Mouse (Mus musculus) urinary bladder, postnatal 4 days (tissue): ENCODE data around the gene Arf6.
"Not testable (repeated sequence)": the region's sequence is repeated elsewhere in the genome, so short reads cannot be mapped to it uniquely, and the experiment has no call there.

ENCODE experiments used
- DNase-seq, 2 experiments: peaks; one replicate each; pipeline ENCODE4 v3.0.0; 2021 to 2022; ENCODE audit warnings: low spot score in 2 of 2

Gene Arf6

DNA sequence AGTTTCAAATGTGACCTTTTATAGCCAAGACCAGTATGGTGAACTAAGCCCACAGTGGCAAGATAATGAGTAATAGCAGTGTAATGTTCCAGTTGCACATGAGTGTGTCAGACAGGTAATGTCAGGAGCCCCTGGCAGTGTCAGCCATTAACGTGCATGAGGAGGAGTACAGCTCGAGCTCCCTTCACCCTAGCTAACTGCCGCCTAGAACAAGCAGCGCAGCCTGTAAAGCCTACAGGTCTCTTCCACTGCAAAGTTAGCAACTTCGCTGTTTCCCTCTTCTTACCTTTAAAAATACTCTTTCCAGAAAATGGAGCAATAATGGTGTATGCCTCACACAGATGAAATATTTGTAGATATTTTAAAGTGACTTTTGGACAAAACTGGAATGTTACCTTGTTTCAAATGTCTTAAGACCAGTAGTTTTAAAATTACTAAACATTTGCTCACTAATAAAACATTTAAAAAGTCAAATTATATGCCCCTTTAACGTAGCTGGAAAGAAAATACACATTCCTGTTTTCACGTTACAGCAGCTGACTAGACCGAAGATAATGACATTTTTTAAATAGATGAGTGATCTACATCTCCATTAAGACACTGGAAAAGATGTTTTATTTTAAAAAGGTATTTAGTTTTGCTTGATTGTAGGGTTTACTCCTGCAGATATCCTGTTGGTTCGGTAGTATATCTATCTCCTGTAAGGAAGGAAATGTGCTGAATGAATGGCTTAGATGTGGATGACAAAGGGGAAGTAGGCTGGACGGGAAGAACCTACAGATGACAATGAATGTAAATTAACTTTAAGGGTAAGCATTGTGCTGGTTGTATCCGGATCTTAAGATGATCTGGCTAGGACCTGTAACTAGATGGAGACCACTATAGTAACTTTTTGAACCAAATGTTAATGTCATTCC is 2.2 kb downstream of the Arf6 start:
- no peak for DNase-seq

DNA sequence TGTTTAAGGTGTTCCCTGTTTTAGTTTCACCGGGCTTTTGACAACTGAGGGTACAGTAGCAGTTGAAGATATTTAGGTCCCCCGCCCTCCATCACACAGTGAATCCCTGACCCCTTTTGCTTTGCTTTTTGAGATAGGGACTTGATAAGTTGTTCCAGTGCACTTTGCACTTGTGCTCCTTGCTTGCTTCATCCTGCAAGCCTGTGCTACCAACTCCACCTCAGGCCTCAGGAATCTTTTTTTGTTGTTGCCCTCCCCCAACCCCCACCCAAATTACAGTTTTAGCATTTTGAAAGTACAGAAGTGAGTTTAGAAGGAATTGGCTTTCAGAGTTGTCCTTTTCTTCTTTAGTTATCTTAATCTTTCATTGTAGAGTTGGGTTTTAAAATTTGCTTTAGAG is 4.2 kb downstream of the Arf6 start:
- no peak for DNase-seq

DNA sequence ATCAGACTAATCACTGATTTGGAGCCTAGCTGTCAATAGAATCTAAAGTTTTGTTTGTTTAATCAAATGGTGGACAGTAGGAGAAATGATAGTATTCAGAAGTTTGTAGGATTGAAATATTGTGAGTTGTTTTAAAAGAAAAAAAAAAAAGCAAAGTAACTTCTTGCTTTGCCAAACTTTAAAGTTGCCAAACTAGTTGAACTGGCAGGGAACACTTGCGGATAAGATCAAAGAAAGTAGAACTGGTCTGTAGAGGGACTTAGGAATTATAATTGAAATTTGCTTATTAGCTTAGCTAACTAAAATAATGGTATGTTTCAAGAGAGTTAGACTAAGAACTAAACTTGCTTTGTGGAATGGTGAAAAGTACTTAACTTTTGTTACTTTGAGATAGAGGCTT is 5.2 kb downstream of the Arf6 start:
- DNase-seq = no peak

DNA sequence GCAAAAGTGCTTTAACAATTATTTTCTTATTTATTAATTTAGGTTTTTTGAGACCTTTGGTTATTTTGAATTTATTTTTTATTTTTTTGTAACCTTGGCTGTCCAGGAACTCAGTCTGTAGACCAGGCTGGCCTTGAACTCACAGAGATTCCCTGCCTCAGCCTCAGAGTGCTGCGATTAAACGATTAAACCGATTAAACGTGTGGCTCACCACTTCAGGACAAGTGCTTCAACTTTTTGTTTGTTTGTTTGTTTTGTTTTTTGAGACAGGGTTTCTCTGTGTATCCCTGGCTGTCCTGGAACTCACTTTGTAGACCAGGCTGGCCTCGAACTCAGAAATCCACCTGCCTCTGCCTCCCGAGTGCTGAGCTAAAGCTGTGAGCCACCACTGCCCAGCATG is 5.7 kb downstream of the Arf6 start:
- DNase-seq = not testable (repeated sequence)

DNA sequence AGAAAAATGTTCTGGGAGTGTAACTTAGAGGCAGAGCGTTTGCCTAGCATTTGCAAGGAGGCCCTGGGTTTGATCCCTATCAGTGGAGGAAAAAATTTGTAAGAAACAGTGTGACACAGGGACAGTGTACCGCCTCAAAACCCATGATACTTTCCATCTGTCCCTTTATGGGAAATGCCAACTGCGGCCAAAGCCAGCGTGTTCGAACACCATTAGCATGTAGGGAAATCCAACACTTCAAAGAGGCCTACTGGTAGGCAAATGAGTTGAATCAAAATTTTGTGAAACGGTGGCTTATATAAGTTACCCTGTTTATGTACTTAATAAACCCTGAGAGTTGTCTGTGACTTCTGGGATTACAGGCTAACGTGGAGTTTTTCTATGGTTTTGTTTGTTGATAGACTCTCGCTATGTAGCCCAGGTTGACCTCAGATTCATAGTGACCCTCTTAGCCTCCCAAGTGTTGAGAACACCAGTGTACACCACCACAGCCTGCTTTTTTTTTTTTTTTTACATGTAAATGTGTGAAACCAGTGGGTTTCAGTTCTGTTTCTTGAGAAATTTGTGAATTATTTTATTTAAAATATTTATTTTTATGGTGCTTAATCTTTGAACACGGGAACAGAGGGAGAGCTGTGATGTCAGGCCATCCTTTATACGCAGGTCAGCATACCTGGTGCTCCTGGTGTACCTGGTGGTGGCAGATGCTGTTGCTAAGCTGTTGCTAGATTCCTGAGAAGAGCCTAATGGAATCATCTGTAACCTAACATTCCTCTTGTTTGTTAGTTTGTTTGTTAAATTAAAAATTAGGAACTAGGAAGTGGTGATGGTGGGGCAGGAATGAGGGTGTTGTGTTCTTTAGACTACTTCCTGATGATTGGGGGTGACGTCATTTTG is 6.9 kb downstream of the Arf6 start:
- DNase-seq = no peak

DNA sequence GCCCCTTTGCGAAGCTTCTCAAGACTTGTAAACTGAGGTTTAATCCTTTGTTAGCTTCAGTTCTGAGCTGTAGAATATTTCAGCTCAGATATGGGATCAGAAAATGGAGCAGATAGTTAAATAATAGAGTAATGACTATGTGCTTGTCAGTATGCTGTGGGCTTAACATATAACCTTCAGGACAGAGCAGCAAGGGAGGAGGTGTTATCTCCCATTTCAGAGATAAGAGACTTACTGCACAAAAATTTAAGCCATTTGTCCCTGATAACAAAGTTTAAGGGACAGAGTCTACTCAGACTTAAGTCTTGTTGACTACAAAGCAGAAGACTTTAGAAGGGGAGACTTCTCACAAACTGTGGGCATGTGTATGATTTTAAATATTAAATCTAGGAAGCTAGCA is 10.9 kb downstream of the Arf6 start:
- DNase-seq = no peak

DNA sequence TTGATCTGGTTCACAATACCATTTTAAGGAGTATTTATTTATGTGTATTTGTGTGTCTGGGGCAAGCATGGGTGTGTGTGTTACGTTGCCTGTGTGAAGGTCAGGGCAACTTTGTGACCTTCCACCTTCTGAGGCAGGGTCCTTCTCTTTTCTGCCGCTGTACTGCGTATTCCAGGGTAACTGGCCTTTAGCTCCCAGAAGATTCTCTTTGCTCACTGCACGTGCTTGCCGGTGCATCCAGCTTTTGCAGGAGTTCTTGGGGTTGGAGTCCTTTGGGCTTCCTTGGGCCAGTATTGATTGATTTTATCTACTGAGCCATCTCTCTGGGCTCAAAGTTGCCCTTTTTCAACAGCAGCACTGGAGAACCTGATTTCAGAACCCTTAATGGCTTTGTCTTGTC is 12.7 kb downstream of the Arf6 start:
- DNase-seq = no peak

DNA sequence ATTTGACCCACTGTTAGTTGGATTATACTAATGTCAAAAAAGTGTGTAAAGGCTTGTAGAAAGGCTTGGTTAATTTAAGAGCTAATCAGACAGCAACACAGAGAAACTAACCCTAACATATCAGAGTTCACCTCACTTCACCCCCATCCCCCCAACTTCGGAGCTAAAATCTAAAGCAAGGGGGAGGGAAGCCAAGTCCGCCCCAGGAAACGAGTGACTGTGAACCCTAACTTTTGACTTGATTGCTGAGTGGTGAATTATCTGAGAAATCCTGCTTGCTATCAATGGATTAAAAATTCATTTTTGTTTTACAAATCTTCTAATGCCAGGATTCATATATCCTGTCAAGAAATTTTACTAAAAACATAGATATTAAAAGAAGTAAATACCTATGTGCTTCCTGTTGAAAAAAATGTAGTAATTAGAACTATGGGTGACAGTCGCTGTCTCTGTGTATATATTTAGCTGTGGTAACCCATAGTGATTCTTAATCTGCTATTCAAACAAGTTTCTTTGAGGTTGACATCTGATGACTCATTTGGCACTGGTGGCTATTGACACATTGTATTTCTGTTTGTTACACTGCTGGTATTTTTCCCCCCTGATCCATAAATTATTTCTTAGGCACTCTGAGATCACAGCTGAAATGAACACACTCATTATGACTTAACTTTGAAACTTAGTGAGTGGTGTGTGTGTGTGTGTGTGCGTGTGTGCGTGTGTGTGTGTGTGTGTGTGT is 13.8 kb downstream of the Arf6 start:
- no peak for DNase-seq

DNA sequence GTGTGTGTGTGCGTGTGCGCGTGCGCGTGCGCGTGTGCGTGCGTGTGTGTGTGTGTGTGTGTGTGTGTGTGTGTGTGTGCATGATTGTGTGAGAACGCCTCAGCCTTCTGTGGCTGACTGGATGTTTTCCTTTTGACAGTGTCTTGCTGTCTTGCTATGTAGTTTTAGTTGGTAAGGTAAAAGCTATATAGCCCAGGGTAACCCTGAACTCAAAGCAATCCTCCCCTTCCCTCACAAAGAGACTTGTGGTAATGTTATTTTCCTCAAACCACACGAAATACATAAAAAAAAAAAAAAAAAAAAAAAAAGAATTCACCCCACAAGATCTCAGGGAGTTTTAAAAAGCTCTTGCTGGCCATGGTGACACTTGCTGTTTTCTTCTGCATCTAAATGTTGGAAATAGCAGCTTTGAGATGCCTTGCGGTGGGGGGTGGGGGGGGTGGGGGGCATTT is 14.4 kb downstream of the Arf6 start:
- DNase-seq = not testable (repeated sequence)

DNA sequence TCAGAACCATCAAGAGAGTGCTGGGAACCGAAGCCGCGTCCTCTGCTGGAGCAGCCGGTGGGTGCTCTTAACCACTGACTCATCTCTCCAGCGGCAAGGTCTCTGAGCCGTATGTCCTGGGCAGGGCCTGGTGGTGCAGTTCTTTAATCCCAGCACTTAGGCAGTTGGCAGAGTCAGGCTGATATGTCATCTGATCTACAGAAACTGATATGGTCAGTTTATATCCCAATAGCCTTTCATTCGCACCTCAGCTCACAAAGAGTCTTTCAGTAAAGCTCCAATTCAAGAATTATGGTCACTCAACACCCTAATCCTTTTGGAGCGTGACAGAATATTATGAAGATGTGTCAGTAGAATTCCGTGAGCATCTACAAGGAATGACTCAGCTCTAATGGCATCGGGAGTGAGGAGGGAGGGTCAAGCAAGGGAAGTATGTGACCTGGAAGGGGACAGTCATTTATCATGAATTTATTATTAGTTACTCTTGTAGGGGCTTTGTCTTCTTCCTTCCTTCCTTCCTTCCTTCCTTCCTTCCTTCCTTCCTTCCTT is 16.4 kb downstream of the Arf6 start:
- DNase-seq = no peak

DNA sequence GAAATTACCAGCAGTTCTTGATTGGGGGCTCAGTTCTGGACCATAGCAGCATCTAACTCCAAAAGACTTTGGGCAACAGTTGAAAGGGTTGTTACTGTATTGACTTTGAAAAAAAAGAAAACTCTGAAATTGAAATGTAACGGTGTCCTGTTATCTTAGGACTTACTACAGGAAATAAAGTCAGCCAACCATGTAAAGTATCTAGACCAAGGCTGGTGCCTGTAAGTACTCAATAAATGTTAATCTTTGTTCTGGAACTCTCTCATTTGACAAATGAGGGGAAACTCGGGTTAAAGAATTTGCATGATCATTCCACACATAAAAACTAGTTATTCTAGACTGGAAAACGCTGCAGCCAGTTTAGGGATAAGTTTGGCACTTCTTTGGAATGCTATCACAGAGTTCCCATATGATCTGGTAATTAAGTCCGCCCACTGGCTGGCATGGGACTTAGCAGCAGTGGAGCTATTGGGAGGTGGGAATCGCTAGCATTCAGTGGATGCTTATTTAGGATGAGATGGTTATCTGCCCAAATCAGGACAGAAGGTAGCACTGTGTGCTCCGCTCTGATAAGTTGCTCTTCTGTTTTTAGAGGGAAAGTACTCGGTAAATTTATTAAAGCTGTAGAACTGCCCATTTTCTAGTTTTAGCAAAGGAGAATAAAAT is 17.5 kb downstream of the Arf6 start:
- no peak for DNase-seq

DNA sequence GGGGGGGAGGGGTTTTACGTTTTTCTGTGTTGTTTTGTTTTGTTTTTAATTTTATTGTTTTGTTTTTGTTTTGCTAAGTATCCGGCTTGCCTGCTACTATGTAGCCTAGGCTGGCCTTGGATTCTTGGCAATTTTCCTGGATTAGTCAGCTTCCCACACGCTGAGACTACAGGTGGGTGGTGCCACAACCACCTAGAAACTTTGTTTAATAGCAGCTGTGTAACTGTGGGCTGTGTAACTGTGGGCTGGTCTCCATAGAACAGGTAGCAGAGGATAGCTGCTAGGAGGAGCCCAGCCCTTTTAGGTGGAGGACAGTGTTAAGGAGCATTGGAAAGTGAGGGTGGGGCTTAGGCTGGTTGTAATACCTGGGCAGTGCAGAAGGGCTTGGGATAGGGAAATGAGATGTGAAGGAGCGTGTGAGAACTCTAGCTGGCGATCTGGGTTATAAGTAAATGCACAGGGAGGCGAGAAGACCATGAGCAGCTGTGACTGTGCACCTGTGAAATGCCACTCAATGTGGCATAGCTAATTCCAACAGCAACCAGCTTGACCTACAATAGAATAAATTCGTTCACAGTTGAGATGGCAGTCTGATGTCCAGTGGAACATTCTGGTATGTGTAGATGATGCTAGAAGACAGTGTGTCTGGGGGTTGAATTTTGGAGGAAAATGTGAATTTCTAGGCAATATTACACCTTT is 18.2 kb downstream of the Arf6 start:
- no peak for DNase-seq

DNA sequence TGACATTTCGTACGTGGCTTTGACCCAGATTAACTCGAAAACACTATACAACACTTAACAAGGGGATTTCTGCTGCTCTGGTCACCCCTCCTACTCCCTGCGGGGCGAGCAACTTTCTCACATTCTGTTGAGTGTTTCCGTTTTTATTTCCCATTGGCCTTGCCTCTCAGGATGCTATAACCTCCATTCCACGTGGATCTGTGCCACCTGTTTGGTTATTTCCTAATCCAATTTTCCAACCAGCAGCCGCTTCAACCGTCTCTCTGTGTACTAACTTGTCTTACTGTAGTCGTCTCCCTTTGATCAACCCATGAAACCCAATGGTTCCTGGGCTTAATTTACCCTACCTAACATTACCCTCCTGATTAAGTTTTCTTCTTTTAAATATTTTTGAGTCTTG is 21.1 kb downstream of the Arf6 start:
- DNase-seq = no peak

DNA sequence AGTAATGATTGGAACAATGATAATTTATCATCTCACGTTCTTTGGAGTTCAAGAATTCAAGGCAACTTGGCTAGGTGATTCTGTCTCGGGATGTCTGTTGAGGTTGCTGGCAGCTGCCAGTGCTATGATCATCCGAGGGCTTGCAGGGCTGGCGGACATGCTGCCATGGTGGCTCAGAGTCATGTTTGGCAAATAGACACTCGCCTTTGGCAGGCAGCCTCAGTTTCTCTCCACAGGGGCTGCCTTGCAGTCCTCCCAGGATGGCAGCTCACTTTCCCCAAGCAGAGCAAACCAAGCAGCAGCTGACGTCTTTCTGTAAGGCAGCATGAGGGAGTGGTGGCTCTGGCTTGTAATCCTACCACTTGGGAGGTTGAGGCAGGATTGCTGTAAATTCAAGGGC is 22.5 kb downstream of the Arf6 start:
- no peak for DNase-seq

DNA sequence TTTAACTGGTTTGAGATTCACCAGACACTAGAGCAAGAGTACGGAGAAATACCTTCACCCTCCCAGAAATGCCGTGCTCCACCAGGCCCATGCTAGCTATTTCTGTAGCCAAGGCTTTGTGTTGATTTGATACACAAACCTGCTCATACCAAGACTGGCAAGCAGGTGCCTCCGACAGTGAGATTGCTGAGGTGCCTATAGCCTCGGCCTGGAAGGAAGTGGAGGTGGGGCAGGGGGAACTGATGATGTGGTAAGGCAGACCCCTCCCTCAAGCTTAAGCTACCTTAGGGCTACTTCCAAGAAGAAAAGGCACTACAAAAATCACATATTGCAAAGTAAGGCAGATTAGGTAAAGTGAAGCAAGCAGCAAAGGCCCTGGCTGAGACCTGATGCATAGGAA is 28.4 kb downstream of the Arf6 start:
- DNase-seq = no peak

DNA sequence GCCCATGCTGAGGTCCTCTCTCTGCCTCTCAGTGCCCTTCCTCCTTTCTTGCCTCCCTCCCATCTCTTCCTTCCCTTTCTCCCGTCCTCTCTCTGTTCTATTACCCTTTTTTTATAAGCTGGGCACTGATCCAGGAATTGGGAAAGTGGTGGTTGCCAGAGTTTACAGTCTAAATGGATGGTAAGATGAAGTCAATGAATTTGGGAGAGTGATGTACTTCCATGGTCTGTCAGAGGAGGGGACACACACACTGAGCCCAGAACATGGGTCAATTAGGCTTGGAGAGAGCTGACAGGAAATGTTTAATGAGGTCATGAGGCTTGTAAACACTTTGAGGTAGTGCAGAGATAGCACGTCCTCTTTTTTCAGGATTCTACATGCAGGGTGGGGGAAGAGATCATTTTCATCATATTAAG is 28.9 kb downstream of the Arf6 start:
- DNase-seq = no peak

DNA sequence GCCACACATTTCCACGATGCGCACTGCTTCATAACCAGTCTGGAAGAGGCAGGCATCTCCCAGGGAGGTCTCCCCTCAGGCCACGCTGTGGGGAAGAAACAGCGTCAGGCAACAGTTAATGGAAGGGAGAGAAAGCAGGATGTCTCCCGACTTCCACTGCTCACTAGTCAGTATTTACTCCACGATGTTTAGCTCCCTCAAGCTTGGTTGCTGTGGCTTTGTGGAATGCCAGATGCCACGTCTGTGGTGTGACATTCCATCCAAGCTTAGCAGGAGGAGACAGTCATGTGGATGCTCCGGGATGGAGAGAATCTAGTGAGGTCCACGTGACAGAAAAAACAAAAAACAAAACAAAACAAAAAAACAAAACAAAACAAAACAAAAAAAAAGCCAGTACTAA is 30.1 kb downstream of the Arf6 start:
- DNase-seq = no peak

DNA sequence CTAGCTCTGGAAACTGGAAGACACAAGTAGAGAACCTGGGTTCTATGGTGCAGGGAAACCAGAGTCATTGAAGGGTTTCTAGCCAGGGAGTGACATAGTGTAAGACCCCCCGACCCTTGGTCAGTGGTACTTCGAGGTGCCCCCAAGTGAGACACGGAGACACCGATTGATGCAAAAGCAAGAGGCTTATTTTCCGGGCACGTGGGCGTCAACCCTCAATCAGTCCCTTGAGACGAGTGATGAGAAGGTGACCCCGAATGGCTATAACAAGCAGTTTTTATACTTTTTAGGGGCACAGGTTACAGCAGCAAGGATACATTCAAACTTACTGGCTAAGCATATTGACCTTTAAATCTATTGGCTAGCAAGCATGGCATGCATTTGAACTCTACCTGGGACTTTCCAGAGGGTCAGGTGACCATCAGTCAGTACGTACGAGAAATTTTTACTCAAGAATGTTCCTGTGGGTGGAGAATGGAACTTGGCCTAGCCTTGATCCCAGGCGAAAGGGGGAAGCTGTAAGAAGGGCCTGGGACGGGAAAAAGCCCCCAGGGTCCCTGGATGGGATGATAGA is 30.7 kb downstream of the Arf6 start:
- no peak for DNase-seq

DNA sequence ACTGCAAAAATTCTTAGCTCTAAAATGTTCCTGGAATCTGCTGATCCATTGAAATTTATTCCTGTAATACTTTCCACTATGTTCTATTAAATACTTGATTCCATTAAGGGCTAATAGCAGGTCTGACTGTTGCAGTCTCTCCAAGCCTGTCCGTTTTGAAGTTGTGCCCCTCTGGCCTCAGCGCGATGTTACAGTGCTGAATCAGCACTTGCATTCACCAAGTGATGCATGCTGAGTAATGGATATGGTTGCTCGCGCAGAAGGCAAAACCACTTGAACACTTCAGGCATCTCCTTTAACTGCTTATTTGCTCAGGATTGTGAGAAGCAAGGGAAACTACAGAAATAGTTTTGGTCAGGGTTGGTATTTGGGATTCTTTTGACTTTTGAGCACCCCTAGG is 38.8 kb downstream of the Arf6 start:
- DNase-seq = no peak

DNA sequence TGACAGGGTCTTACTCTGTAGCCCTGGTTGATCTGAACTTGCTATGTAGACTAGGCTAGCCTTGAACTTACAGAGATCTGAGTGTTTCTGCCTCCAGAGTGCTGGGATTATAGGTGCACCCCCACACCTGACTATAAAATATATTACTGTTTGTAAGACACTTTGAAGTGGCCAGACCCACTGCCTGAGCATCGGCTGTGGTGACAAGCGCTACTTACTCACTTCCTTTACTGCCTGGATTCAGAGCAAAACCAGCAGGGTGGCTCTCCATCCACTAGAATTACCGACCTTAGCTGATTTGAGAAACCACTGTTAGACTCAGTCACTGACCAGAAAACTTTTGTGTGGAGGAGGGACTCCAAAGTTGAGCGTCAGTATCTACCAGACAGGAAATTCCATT is 40.0 kb downstream of the Arf6 start:
- no peak for DNase-seq
